In the genomic region with DNA sequence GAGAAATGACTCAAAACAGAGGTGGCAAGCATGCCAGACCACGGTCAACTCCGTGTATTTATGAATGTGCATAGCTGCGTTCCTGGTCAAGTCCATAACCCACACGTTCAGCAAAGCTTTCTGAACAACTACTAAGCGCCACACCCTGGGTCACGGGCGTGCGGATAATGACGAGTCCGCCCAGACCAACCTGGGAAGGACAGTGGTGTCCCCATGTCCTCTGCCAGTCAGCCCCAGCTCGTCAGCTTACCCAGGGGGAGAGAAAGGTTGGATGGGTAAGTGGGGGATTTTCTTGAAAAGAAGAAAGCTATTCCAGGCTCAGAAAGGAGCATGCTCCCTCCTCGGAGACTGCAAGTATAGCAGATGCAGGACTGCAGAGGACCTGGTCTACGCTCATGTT, we compare ENCODE assay signal across 11 mouse cellular contexts. TPM values are rescaled to one million over a fixed set of nuclear protein-coding genes. Genes with fewer than 3 reads are reported as not detected.
A peak's percentile ranks its signal among the peaks of the same experiment; 100 is the strongest.
DNase-seq lines count a peak whose midpoint lies in the region; ATAC-seq lines count a peak whose summit lies in the region.
"Had no signal": no experiment of that assay in that cellular context is flagged by ENCODE, and none has a peak within 500 bp of the region (broad histone marks: within the 10 kb centered on the region; RNA-seq: fewer than 3 reads in every experiment).

No protein-coding gene starts in this region.

- H3K4me3 ChIP-seq in heart, embryonic 11.5 days (ENCODE audit: low read depth, low read length), result peak overlapping the region; percentile 25; the same call in 1 of the 2 replicates
- H3K4me3 ChIP-seq in midbrain, embryonic 14.5 days (replicated peaks; ENCODE audit: low read depth, low read length), result no peak overlapping the region
- H3K4me3 ChIP-seq in midbrain, embryonic 11.5 days (ENCODE audit: low read depth, low read length), result no peak overlapping the region
- H3K4me3 ChIP-seq in intestine, embryonic 14.5 days (ENCODE audit: low read depth, low read length), result no peak overlapping the region
- H3K4me3 ChIP-seq in midbrain, embryonic 16.5 days (ENCODE audit: low read depth, low read length), result no peak overlapping the region
- H3K4me3 ChIP-seq: limb, embryonic 13.5 days had no signal

- no peak for DNase-seq in heart, adult 11 months
- no peak for DNase-seq in midbrain, embryonic 14.5 days
- no peak for DNase-seq in midbrain, embryonic 11.5 days (ENCODE audit: low spot score, missing footprints)
- no peak for DNase-seq in intestine, embryonic 14.5 days (ENCODE audit: low spot score)
- no peak for DNase-seq in gastrocnemius, adult 18-20 months (ENCODE audit: low spot score)
- DNase-seq in adrenal gland, adult 2 months, result no peak
- DNase-seq: cerebellum, adult 11-12 months had no signal

- no peaks in the 10 kb centered on the region for H3K9me3 ChIP-seq in heart, embryonic 11.5 days (replicated peaks; ENCODE audit: control insufficient read depth, low read length)
- H3K9me3 ChIP-seq in midbrain, embryonic 14.5 days (ENCODE audit: control insufficient read depth, low read length), result no peaks in the 10 kb centered on the region
- H3K9me3 ChIP-seq in midbrain, embryonic 11.5 days (ENCODE audit: control insufficient read depth, low read length), result no peaks in the 10 kb centered on the region
- H3K9me3 ChIP-seq in intestine, embryonic 14.5 days (ENCODE audit: control insufficient read depth, low read length), result no peaks in the 10 kb centered on the region
- no peaks in the 10 kb centered on the region for H3K9me3 ChIP-seq in midbrain, embryonic 16.5 days (replicated peaks; ENCODE audit: control insufficient read depth, low read length, poor library complexity, severe bottlenecking)
- H3K9me3 ChIP-seq: limb, embryonic 13.5 days had no signal

- WGBS in heart, embryonic 11.5 days (ENCODE audit: insufficient replicate concordance), result 51% methylated on average over 13 of the region's 13 CpGs
- WGBS in midbrain, embryonic 14.5 days, result 65% methylated on average over 13 of the region's 13 CpGs
- 71% methylated on average over 13 of the region's 13 CpGs for whole genome bisulfite sequencing in midbrain, embryonic 11.5 days
- 61% methylated on average over 13 of the region's 13 CpGs for WGBS in intestine, embryonic 14.5 days
- WGBS in midbrain, embryonic 16.5 days, result 69% methylated on average over 13 of the region's 13 CpGs

- ATAC-seq in heart, embryonic 11.5 days (replicated peaks; ENCODE audit: insufficient number of reproducible peaks, low FRiP score, low TSS enrichment), result peak; percentile 67; the same call in 1 of the 2 replicates
- no peak for ATAC-seq in midbrain, embryonic 14.5 days (ENCODE audit: low FRiP score, low TSS enrichment)
- ATAC-seq in midbrain, embryonic 11.5 days (ENCODE audit: low FRiP score), result no peak
- no peak for ATAC-seq in intestine, embryonic 14.5 days (replicated peaks; ENCODE audit: low FRiP score, low TSS enrichment, low read depth)
- ATAC-seq in midbrain, embryonic 16.5 days, result no peak
- ATAC-seq: inflammation-experienced regulatory T-cells, adult 6 months had no signal

- peaks cover 42% of the 10 kb centered on the region for H3K27me3 ChIP-seq in heart, embryonic 11.5 days (ENCODE audit: control insufficient read depth, insufficient read depth, low read length)
- peaks cover 10% of the 10 kb centered on the region; the same call in 1 of the 2 replicates for H3K27me3 ChIP-seq in midbrain, embryonic 14.5 days (ENCODE audit: control insufficient read depth, insufficient read depth, low read length)
- 0 out of 2 replicates have a peak, but pooled peaks cover 2% of the 10 kb centered on the region for H3K27me3 ChIP-seq in midbrain, embryonic 11.5 days (ENCODE audit: control insufficient read depth, insufficient read depth, low read length)
- peaks cover 15% of the 10 kb centered on the region for H3K27me3 ChIP-seq in intestine, embryonic 14.5 days (replicated peaks; ENCODE audit: control insufficient read depth, insufficient read depth, low read length)
- H3K27me3 ChIP-seq in midbrain, embryonic 16.5 days (ENCODE audit: control insufficient read depth, insufficient read depth, low read depth, low read length), result no peaks in the 10 kb centered on the region; the same call in 1 of the 2 replicates

- H3K9ac ChIP-seq in heart, embryonic 11.5 days (ENCODE audit: low read depth, low read length), result 0 out of 2 replicates have a peak overlapping the region, but pooled peaks have one; percentile 34
- H3K9ac ChIP-seq in midbrain, embryonic 14.5 days (replicated peaks; ENCODE audit: low read length), result no peak overlapping the region
- H3K9ac ChIP-seq in midbrain, embryonic 11.5 days (ENCODE audit: low read length), result no peak overlapping the region
- no peak overlapping the region for H3K9ac ChIP-seq in intestine, embryonic 14.5 days (ENCODE audit: low read length)
- 0 out of 2 replicates have a peak overlapping the region, but pooled peaks have one; percentile 32 for H3K9ac ChIP-seq in midbrain, embryonic 16.5 days (ENCODE audit: low read depth, low read length)
- H3K9ac ChIP-seq: limb, embryonic 13.5 days had no signal

- H3K27ac ChIP-seq in heart, embryonic 11.5 days (ENCODE audit: low read depth, low read length), result peak overlapping the region; percentile 80
- no peak overlapping the region for H3K27ac ChIP-seq in midbrain, embryonic 14.5 days (replicated peaks; ENCODE audit: low read depth, low read length)
- no peak overlapping the region for H3K27ac ChIP-seq in midbrain, embryonic 11.5 days (ENCODE audit: low read depth, low read length)
- H3K27ac ChIP-seq in intestine, embryonic 14.5 days (ENCODE audit: low read depth), result no peak overlapping the region
- H3K27ac ChIP-seq in midbrain, embryonic 16.5 days (ENCODE audit: low read length), result no peak overlapping the region
- H3K27ac ChIP-seq: limb, embryonic 13.5 days had no signal

- no peaks in the 10 kb centered on the region for H3K36me3 ChIP-seq in heart, embryonic 11.5 days (ENCODE audit: control insufficient read depth, insufficient read depth, low read length)
- H3K36me3 ChIP-seq in midbrain, embryonic 14.5 days (ENCODE audit: control insufficient read depth, insufficient read depth, low read length), result no peaks in the 10 kb centered on the region
- H3K36me3 ChIP-seq in midbrain, embryonic 11.5 days (ENCODE audit: control insufficient read depth, insufficient read depth, low read length), result no peaks in the 10 kb centered on the region
- no peaks in the 10 kb centered on the region for H3K36me3 ChIP-seq in intestine, embryonic 14.5 days (ENCODE audit: control insufficient read depth, insufficient read depth, low read length)
- no peaks in the 10 kb centered on the region for H3K36me3 ChIP-seq in midbrain, embryonic 16.5 days (ENCODE audit: control insufficient read depth, insufficient read depth, low read length)
- H3K36me3 ChIP-seq: limb, embryonic 13.5 days had no signal

- H3K4me2 ChIP-seq in heart, embryonic 11.5 days, result peak overlapping the region; percentile 43
- H3K4me2 ChIP-seq in midbrain, embryonic 14.5 days (ENCODE audit: low read length), result peak overlapping the region; percentile 32
- no peak overlapping the region for H3K4me2 ChIP-seq in midbrain, embryonic 11.5 days
- 0 out of 2 replicates have a peak overlapping the region, but pooled peaks have one; percentile 3 for H3K4me2 ChIP-seq in intestine, embryonic 14.5 days (ENCODE audit: low read length)
- H3K4me2 ChIP-seq in midbrain, embryonic 16.5 days (ENCODE audit: low read length), result peak overlapping the region; percentile 43
- H3K4me2 ChIP-seq: limb, embryonic 13.5 days had no signal

- H3K4me1 ChIP-seq in heart, embryonic 11.5 days (ENCODE audit: control insufficient read depth, insufficient read depth, low read length), result peaks cover 10% of the 10 kb centered on the region
- H3K4me1 ChIP-seq in midbrain, embryonic 14.5 days (ENCODE audit: control insufficient read depth, insufficient read depth, low read length), result peaks cover 4% of the 10 kb centered on the region; the same call in 1 of the 2 replicates
- 0 out of 2 replicates have a peak, but pooled peaks cover 5% of the 10 kb centered on the region for H3K4me1 ChIP-seq in midbrain, embryonic 11.5 days (ENCODE audit: control insufficient read depth, insufficient read depth, low read length)
- no peaks in the 10 kb centered on the region for H3K4me1 ChIP-seq in intestine, embryonic 14.5 days (replicated peaks; ENCODE audit: control insufficient read depth, insufficient read depth, low read length)
- H3K4me1 ChIP-seq in midbrain, embryonic 16.5 days (ENCODE audit: control insufficient read depth, insufficient read depth, low read length), result peaks cover 8% of the 10 kb centered on the region

RNA-seq across cellular contexts. Expression of gene Bahd1, which starts 12.7 kb away (rescaled TPM):
- polyA plus RNA-seq in heart, embryonic 11.5 days (2014; fragmentation: Nextera tagmentation; extraction: Ambion mirVana), result 0.77 and 1.1 TPM in 2 replicates
- 2.0 and 5.2 TPM in 2 replicates for polyA plus RNA-seq in midbrain, embryonic 14.5 days (2014; fragmentation: Nextera tagmentation; extraction: Ambion mirVana)
- polyA plus RNA-seq in midbrain, embryonic 11.5 days (2014; fragmentation: Nextera tagmentation; extraction: Ambion mirVana), result 1.4 and 1.5 TPM in 2 replicates
- 0.93 and 1.7 TPM in 2 replicates for polyA plus RNA-seq in intestine, embryonic 14.5 days (2014; fragmentation: Nextera tagmentation; extraction: Ambion mirVana)
- polyA plus RNA-seq in midbrain, embryonic 16.5 days (2015; fragmentation: Nextera tagmentation; extraction: Ambion mirVana), result 6.4 and 6.9 TPM in 2 replicates
- 1 to 10 TPM; 4.5 to 6.0 TPM for total RNA-seq in gastrocnemius, adult 18-20 months (2021)
- total RNA-seq in adrenal gland, adult 2 months (2021), result 10 to 100 TPM; 36.5 to 46.0 TPM
- polyA plus RNA-seq in adrenal gland, adult 2 months (2012; rRNA removed), result 59.5 and 60.3 TPM in 2 replicates

RNA-seq across cellular contexts. Expression of gene Ivd, which starts 25.7 kb away (rescaled TPM):
- polyA plus RNA-seq in heart, embryonic 11.5 days (2014; fragmentation: Nextera tagmentation; extraction: Ambion mirVana), result 52.5 and 63.2 TPM in 2 replicates
- polyA plus RNA-seq in midbrain, embryonic 14.5 days (2014; fragmentation: Nextera tagmentation; extraction: Ambion mirVana), result 32.0 and 33.8 TPM in 2 replicates
- 40.5 and 44.4 TPM in 2 replicates for polyA plus RNA-seq in midbrain, embryonic 11.5 days (2014; fragmentation: Nextera tagmentation; extraction: Ambion mirVana)
- polyA plus RNA-seq in intestine, embryonic 14.5 days (2014; fragmentation: Nextera tagmentation; extraction: Ambion mirVana), result 51.6 and 51.9 TPM in 2 replicates
- polyA plus RNA-seq in midbrain, embryonic 16.5 days (2015; fragmentation: Nextera tagmentation; extraction: Ambion mirVana), result 38.6 and 46.3 TPM in 2 replicates
- 100 to 1,000 TPM; 122 to 164 TPM for total RNA-seq in gastrocnemius, adult 18-20 months (2021)
- total RNA-seq in adrenal gland, adult 2 months (2021), result 100 to 1,000 TPM; 245 to 355 TPM
- polyA plus RNA-seq in adrenal gland, adult 2 months (2012; rRNA removed), result 205 and 242 TPM in 2 replicates

RNA-seq across cellular contexts. Expression of gene Chst14, which starts 38.9 kb away (rescaled TPM):
- polyA plus RNA-seq in heart, embryonic 11.5 days (2014; fragmentation: Nextera tagmentation; extraction: Ambion mirVana), result 19.6 and 22.3 TPM in 2 replicates
- polyA plus RNA-seq in midbrain, embryonic 14.5 days (2014; fragmentation: Nextera tagmentation; extraction: Ambion mirVana), result 3.0 and 7.1 TPM in 2 replicates
- polyA plus RNA-seq in midbrain, embryonic 11.5 days (2014; fragmentation: Nextera tagmentation; extraction: Ambion mirVana), result 17.3 and 19.2 TPM in 2 replicates
- polyA plus RNA-seq in intestine, embryonic 14.5 days (2014; fragmentation: Nextera tagmentation; extraction: Ambion mirVana), result 32.2 and 32.7 TPM in 2 replicates
- 4.6 and 4.7 TPM in 2 replicates for polyA plus RNA-seq in midbrain, embryonic 16.5 days (2015; fragmentation: Nextera tagmentation; extraction: Ambion mirVana)
- 1 to 10 TPM; 1.7 to 2.3 TPM for total RNA-seq in gastrocnemius, adult 18-20 months (2021)
- total RNA-seq in adrenal gland, adult 2 months (2021), result 10 to 100 TPM in 1 of 2 experiments, 1 to 10 TPM in 1; 7.8 to 15.7 TPM
- 21.6 and 22.0 TPM in 2 replicates for polyA plus RNA-seq in adrenal gland, adult 2 months (2012; rRNA removed)

Comparison
In these comparisons a context has a peak if more than half of its experiments do, and no peak if none do; other contexts are left out.
1. H3K9ac ChIP-seq: peak in heart, embryonic 11.5 days (single experiment) and midbrain, embryonic 16.5 days (single experiment); none in midbrain, embryonic 14.5 days (single experiment), midbrain, embryonic 11.5 days (single experiment) and intestine, embryonic 14.5 days (single experiment).